Mouse (Mus musculus) lung, adult 2 months (tissue): ENCODE measurements around the gene Acsbg1.
"Not testable (repeated sequence)": the region's sequence is repeated elsewhere in the genome, so short reads cannot be mapped to it uniquely, and the experiment has no call there.

Experiments used
- CTCF ChIP-seq: fragments of 200-500 bp; IDR thresholded peaks from 2 replicates; pipeline ENCODE4 v1.5.1; 2011; ENCODE audit warnings: mild to moderate bottlenecking, low read length, control low read depth; ENCODE audit not compliant: insufficient read depth
- POLR2A ChIP-seq: fragments of 200-500 bp; IDR thresholded peaks from 2 replicates; pipeline ENCODE4 v1.6.1; 2011; ENCODE audit warnings: low read depth, mild to moderate bottlenecking, control low read depth, low read length, borderline replicate concordance; ENCODE audit errors: extremely low read depth

DNA sequence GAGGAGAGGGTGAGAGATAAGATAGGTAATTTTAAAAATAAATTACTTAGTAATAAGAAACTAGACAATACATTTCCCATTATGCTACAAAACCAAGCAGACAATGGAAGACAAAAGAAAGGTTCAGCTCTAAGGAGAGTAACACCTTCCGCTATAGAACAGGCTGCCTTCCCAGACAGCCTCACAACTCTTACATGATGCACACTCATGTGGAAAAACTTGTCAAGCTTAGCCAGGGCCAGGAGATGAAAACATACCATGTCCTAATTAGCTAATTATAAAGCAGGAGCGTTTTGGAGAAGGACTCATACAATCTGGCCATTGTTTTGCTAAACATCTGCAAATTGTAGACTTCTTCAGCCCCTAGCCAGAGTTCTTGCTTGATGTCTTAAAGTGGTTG, 29.0 kb upstream of the Acsbg1 start:
- TF ChIP-seq CTCF, POLR2A: not testable (repeated sequence)
